ENCODE assay signal across 9 mouse cellular contexts in genomic region chr17:45610144-45610866, GRCm38 (mm10). TPM values are rescaled to one million over a fixed set of nuclear protein-coding genes. Genes with fewer than 3 reads are reported as not detected.
DNase-seq lines count a peak whose midpoint lies in the region; ATAC-seq lines count a peak whose summit lies in the region.
"Had no signal": no experiment of that assay in that cellular context is flagged by ENCODE, and none has a peak within 500 bp of the region (broad histone marks: within the 10 kb centered on the region; RNA-seq: fewer than 3 reads in every experiment).

No protein-coding gene starts in this region.

- H3K27me3 ChIP-seq in heart, embryonic 14.5 days (ENCODE audit: control insufficient read depth, insufficient read depth, low read length), result no peaks in the 10 kb centered on the region
- no peaks in the 10 kb centered on the region for H3K27me3 ChIP-seq in lung, embryonic 15.5 days

- ATAC-seq in heart, embryonic 14.5 days (ENCODE audit: insufficient number of reproducible peaks, insufficient read depth, low FRiP score, low read depth), result peak; percentile 35; the same call in 1 of the 2 replicates
- ATAC-seq in lung, embryonic 15.5 days (ENCODE audit: borderline replicate concordance, extremely low read depth, low FRiP score, low TSS enrichment), result peak; percentile 57; the same call in 1 of the 2 replicates

- H3K4me3 ChIP-seq in heart, embryonic 14.5 days (ENCODE audit: control insufficient read depth in 1 of 2, insufficient read depth in 1 of 2, low read depth in 1 of 2, low read length in 2 of 2), result no peak overlapping the region
- no peak overlapping the region for H3K4me3 ChIP-seq in lung, embryonic 15.5 days

- peaks cover 4% of the 10 kb centered on the region; the same call in 1 of the 2 replicates for H3K9me3 ChIP-seq in heart, embryonic 14.5 days (ENCODE audit: control insufficient read depth, low read length)
- no peaks in the 10 kb centered on the region for H3K9me3 ChIP-seq in lung, embryonic 15.5 days

- H3K9ac ChIP-seq in heart, embryonic 14.5 days (ENCODE audit: low read length), result no peak overlapping the region
- H3K9ac ChIP-seq in lung, embryonic 15.5 days, result no peak overlapping the region

- H3K36me3 ChIP-seq in heart, embryonic 14.5 days (ENCODE audit: control insufficient read depth, insufficient read depth, low read length), result no peaks in the 10 kb centered on the region
- H3K36me3 ChIP-seq in lung, embryonic 15.5 days, result no peaks in the 10 kb centered on the region

- DNase-seq in gastrocnemius, adult 18-20 months (ENCODE audit: low spot score), result peak; percentile 59
- no peak for DNase-seq in gastrocnemius, postnatal 10 days
- DNase-seq in MN1 (ENCODE audit: low spot score), result peak; percentile 71
- DNase-seq in cerebellum, adult 8-10 months, result no peak
- no peak for DNase-seq in thymus, postnatal 36 days
- no peak for DNase-seq in urinary bladder, postnatal 4 days (ENCODE audit: low spot score in 2 of 2)

- H3K4me1 ChIP-seq in heart, embryonic 14.5 days (ENCODE audit: control insufficient read depth in 2 of 2, insufficient read depth in 2 of 2, low read length in 2 of 2), result peaks cover 4 to 6% of the 10 kb centered on the region in 2 experiments; a peak in 3 of 4 replicates
- H3K4me1 ChIP-seq in lung, embryonic 15.5 days, result peaks cover 8% of the 10 kb centered on the region

- no peak overlapping the region for H3K4me2 ChIP-seq in heart, embryonic 14.5 days (ENCODE audit: low read length)
- H3K4me2 ChIP-seq in lung, embryonic 15.5 days, result no peak overlapping the region; the same call in 1 of the 2 replicates

- peak overlapping the region; percentile 50 to 61; a peak in 3 of 4 replicates for H3K27ac ChIP-seq in heart, embryonic 14.5 days (replicated peaks in 1 of 2; ENCODE audit: control insufficient read depth in 1 of 2, insufficient read depth in 1 of 2, low read depth in 2 of 2, low read length in 2 of 2)
- H3K27ac ChIP-seq in lung, embryonic 15.5 days, result peak overlapping the region; percentile 65

- WGBS in heart, embryonic 14.5 days, result 18% methylated on average over 5 of the region's 5 CpGs
- WGBS in lung, embryonic 15.5 days, result 26% methylated on average over 5 of the region's 5 CpGs

RNA-seq across cellular contexts. Expression of gene Mymx, which starts 8.4 kb away (rescaled TPM):
- not detected for total RNA-seq in gastrocnemius, adult 18-20 months (2021)
- total RNA-seq in gastrocnemius, postnatal 10 days (2021), result 10 to 100 TPM; 16.1 to 18.7 TPM
- polyA plus RNA-seq in heart, embryonic 14.5 days (2014; fragmentation: Nextera tagmentation; extraction: Ambion mirVana), result not detected in 2 replicates
- 0.36 and 0.41 TPM in 2 replicates for polyA plus RNA-seq in lung, embryonic 15.5 days (2015; fragmentation: Nextera tagmentation; extraction: Ambion mirVana)
- total RNA-seq: granulocyte monocyte progenitor cell, adult 5-6 weeks had no signal

RNA-seq across cellular contexts. Expression of gene Slc29a1, which starts 10.9 kb away (rescaled TPM):
- total RNA-seq in gastrocnemius, adult 18-20 months (2021), result 10 to 100 TPM; 31.9 to 32.4 TPM
- 100 to 1,000 TPM in 1 of 2 experiments, 10 to 100 TPM in 1; 97.4 to 114 TPM for total RNA-seq in gastrocnemius, postnatal 10 days (2021)
- 84.7 and 87.8 TPM in 2 replicates for polyA plus RNA-seq in heart, embryonic 14.5 days (2014; fragmentation: Nextera tagmentation; extraction: Ambion mirVana)
- polyA plus RNA-seq in lung, embryonic 15.5 days (2015; fragmentation: Nextera tagmentation; extraction: Ambion mirVana), result 92.1 and 103 TPM in 2 replicates

RNA-seq across cellular contexts. Expression of gene Hsp90ab1, which starts 37.2 kb away (rescaled TPM):
- 1,000 to 10,000 TPM; 1,074 to 1,224 TPM for total RNA-seq in gastrocnemius, adult 18-20 months (2021)
- 100 to 1,000 TPM; 900 to 909 TPM for total RNA-seq in gastrocnemius, postnatal 10 days (2021)
- polyA plus RNA-seq in heart, embryonic 14.5 days (2014; fragmentation: Nextera tagmentation; extraction: Ambion mirVana), result 1,215 and 1,233 TPM in 2 replicates
- 1,572 and 1,619 TPM in 2 replicates for polyA plus RNA-seq in lung, embryonic 15.5 days (2015; fragmentation: Nextera tagmentation; extraction: Ambion mirVana)

RNA-seq across cellular contexts. Expression of gene Slc35b2, which starts 46.6 kb away (rescaled TPM):
- total RNA-seq in gastrocnemius, adult 18-20 months (2021), result 10 to 100 TPM; 16.2 to 17.7 TPM
- total RNA-seq in gastrocnemius, postnatal 10 days (2021), result 10 to 100 TPM; 29.9 to 39.3 TPM
- 91.3 and 92.4 TPM in 2 replicates for polyA plus RNA-seq in heart, embryonic 14.5 days (2014; fragmentation: Nextera tagmentation; extraction: Ambion mirVana)
- polyA plus RNA-seq in lung, embryonic 15.5 days (2015; fragmentation: Nextera tagmentation; extraction: Ambion mirVana), result 137 and 141 TPM in 2 replicates

RNA-seq across cellular contexts. Expression of gene Capn11, which starts 48.8 kb away (rescaled TPM):
- under 1 TPM; 0.21 to 0.66 TPM for total RNA-seq in gastrocnemius, adult 18-20 months (2021)
- total RNA-seq in gastrocnemius, postnatal 10 days (2021), result under 1 TPM in 1 of 2 experiments, not detected in 1; 0.16 TPM
- polyA plus RNA-seq in heart, embryonic 14.5 days (2014; fragmentation: Nextera tagmentation; extraction: Ambion mirVana), result 0.12 TPM in 1 of 2 replicates, not detected in the other
- 0.31 and 0.41 TPM in 2 replicates for polyA plus RNA-seq in lung, embryonic 15.5 days (2015; fragmentation: Nextera tagmentation; extraction: Ambion mirVana)
- total RNA-seq: granulocyte monocyte progenitor cell, adult 5-6 weeks had no signal

Comparison
In these comparisons a context has a peak if more than half of its experiments do, and no peak if none do; other contexts are left out.
1. DNase-seq: peak in gastrocnemius, adult 18-20 months (single experiment) and MN1 (single experiment); none in gastrocnemius, postnatal 10 days (single experiment), cerebellum, adult 8-10 months (single experiment), thymus, postnatal 36 days (0 of 2) and urinary bladder, postnatal 4 days (0 of 2).
2. RNA of gene Mymx, which starts 8.4 kb away (total RNA-seq): 16.1 to 18.7 TPM in gastrocnemius, postnatal 10 days; not detected in gastrocnemius, adult 18-20 months; every median in the first group is over 10 times any median in the second.